ENCODE assay signal across 12 mouse cellular contexts in genomic region chr1:87217938-87218337, GRCm38 (mm10). TPM values are rescaled to one million over a fixed set of nuclear protein-coding genes. Genes with fewer than 3 reads are reported as not detected.
A peak's percentile ranks its signal among the peaks of the same experiment; 100 is the strongest.
DNase-seq lines count a peak whose midpoint lies in the region; ATAC-seq and TF ChIP-seq lines count a peak whose summit lies in the region.
"Had no signal": no experiment of that assay in that cellular context is flagged by ENCODE, and none has a peak within 500 bp of the region (broad histone marks: within the 10 kb centered on the region; RNA-seq: fewer than 3 reads in every experiment).

No protein-coding gene starts in this region.

- ATAC-seq in kidney, embryonic 14.5 days (ENCODE audit: low FRiP score, low TSS enrichment), result no peak
- no peak for ATAC-seq in kidney, embryonic 16.5 days (ENCODE audit: low FRiP score, low TSS enrichment)
- no peak for ATAC-seq in erythroblast, adult 5-6 weeks (replicated peaks; ENCODE audit: low FRiP score, poor library complexity, severe bottlenecking)

- no peak overlapping the region for H3K9ac ChIP-seq in kidney, embryonic 14.5 days (ENCODE audit: low read depth, low read length)
- H3K9ac ChIP-seq in ES-E14 (ENCODE audit: insufficient read depth, low read depth, low read length, poor library complexity, severe bottlenecking), result peak overlapping the region; percentile 19; the same call in 1 of the 2 replicates
- H3K9ac ChIP-seq in kidney, embryonic 16.5 days (replicated peaks; ENCODE audit: low read length), result no peak overlapping the region
- H3K9ac ChIP-seq: hindbrain, embryonic 15.5 days; limb, embryonic 15.5 days; neural tube, embryonic 13.5 days had no signal

- no peak overlapping the region for H3K4me3 ChIP-seq in kidney, embryonic 14.5 days (ENCODE audit: low read length)
- H3K4me3 ChIP-seq in ES-E14 (ENCODE audit: insufficient read depth in 1 of 2, low read depth in 1 of 2, low read length in 2 of 2, poor library complexity in 1 of 2, severe bottlenecking in 1 of 2), result 0 out of 4 replicates have a peak overlapping the region, but pooled peaks have one; percentile 4 to 9
- no peak overlapping the region for H3K4me3 ChIP-seq in kidney, embryonic 16.5 days (ENCODE audit: low read length)
- H3K4me3 ChIP-seq: hindbrain, embryonic 15.5 days; limb, embryonic 15.5 days; neural tube, embryonic 13.5 days had no signal

- H3K9me3 ChIP-seq in kidney, embryonic 14.5 days (ENCODE audit: control insufficient read depth, low read length), result no peaks in the 10 kb centered on the region
- no peaks in the 10 kb centered on the region for H3K9me3 ChIP-seq in ES-E14 (ENCODE audit: control insufficient read depth, insufficient read depth, low read depth, low read length)
- H3K9me3 ChIP-seq in kidney, embryonic 16.5 days (ENCODE audit: low read length), result no peaks in the 10 kb centered on the region
- H3K9me3 ChIP-seq: hindbrain, embryonic 15.5 days; limb, embryonic 15.5 days; neural tube, embryonic 13.5 days had no signal

- H3K27ac ChIP-seq in kidney, embryonic 14.5 days (ENCODE audit: low read depth, low read length), result no peak overlapping the region
- peak overlapping the region; percentile 47; the same call in 1 of the 2 replicates for H3K27ac ChIP-seq in ES-E14 (ENCODE audit: insufficient read depth, low read depth, low read length, poor library complexity, severe bottlenecking)
- H3K27ac ChIP-seq in kidney, embryonic 16.5 days (ENCODE audit: low read length), result peak overlapping the region; percentile 27; the same call in 1 of the 2 replicates
- H3K27ac ChIP-seq: hindbrain, embryonic 15.5 days; limb, embryonic 15.5 days; neural tube, embryonic 13.5 days had no signal

- no peak overlapping the region for H3K4me2 ChIP-seq in kidney, embryonic 14.5 days (replicated peaks; ENCODE audit: low read depth, low read length)
- no peak overlapping the region for H3K4me2 ChIP-seq in kidney, embryonic 16.5 days (replicated peaks; ENCODE audit: low read depth, low read length)
- H3K4me2 ChIP-seq: hindbrain, embryonic 15.5 days; limb, embryonic 15.5 days; neural tube, embryonic 13.5 days had no signal

- H3K36me3 ChIP-seq in kidney, embryonic 14.5 days (ENCODE audit: control insufficient read depth, insufficient read depth, low read length), result peaks cover 45% of the 10 kb centered on the region
- H3K36me3 ChIP-seq in ES-E14 (ENCODE audit: control insufficient read depth, insufficient read depth, low read length, poor library complexity, severe bottlenecking), result peaks cover 27% of the 10 kb centered on the region
- peaks cover 37% of the 10 kb centered on the region for H3K36me3 ChIP-seq in kidney, embryonic 16.5 days (ENCODE audit: insufficient read depth, low read length)

- H3K27me3 ChIP-seq in kidney, embryonic 14.5 days (ENCODE audit: control insufficient read depth, insufficient read depth, low read length), result no peaks in the 10 kb centered on the region
- H3K27me3 ChIP-seq in kidney, embryonic 16.5 days (ENCODE audit: insufficient read depth, low read length), result no peaks in the 10 kb centered on the region
- H3K27me3 ChIP-seq: hindbrain, embryonic 15.5 days; limb, embryonic 15.5 days; neural tube, embryonic 13.5 days had no signal

- DNase-seq in kidney, adult 11 months, result peak; percentile 61
- DNase-seq in A20 (ENCODE audit: low read depth, low spot score) (peak; percentile 32), ES-E14 (ENCODE audit: low read depth, low spot score) (no peak)
- DNase-seq in adrenal gland, postnatal 25 days, result no peak
- DNase-seq in ovary, postnatal 36 days (ENCODE audit: low spot score), result no peak

- WGBS in kidney, embryonic 14.5 days, result 72% methylated on average over 3 of the region's 3 CpGs
- WGBS in kidney, embryonic 16.5 days, result 58% methylated on average over 3 of the region's 3 CpGs

- in situ Hi-C loops in ES-E14 (cut with MboI; ENCODE audit: low sequenced_read_pairs in 2 of 2, unreplicated experiment in 2 of 2), result no loop called here

- peaks cover 18% of the 10 kb centered on the region for H3K4me1 ChIP-seq in kidney, embryonic 14.5 days (ENCODE audit: control insufficient read depth, insufficient read depth, low read length)
- H3K4me1 ChIP-seq in ES-E14 (ENCODE audit: control insufficient read depth in 2 of 2, insufficient read depth in 2 of 2, low read length in 2 of 2, poor library complexity in 1 of 2), result peaks cover 7 to 10% of the 10 kb centered on the region in 2 experiments; a peak in 3 of 4 replicates
- H3K4me1 ChIP-seq in kidney, embryonic 16.5 days (ENCODE audit: insufficient read depth, low read length), result peaks cover 31% of the 10 kb centered on the region

TF ChIP-seq in ES-E14, 5 proteins besides CTCF, POLR2A, EP300 and RAD21:
- peak; percentile 78 for TF ChIP-seq MAFK (IDR thresholded peaks at IDR 0.05; ENCODE audit: insufficient read depth, low read depth, low read length)
- TF ChIP-seq HCFC1 (IDR thresholded peaks at IDR 0.05; ENCODE audit: borderline replicate concordance, insufficient read depth, low read length), result no peak
TF ChIP-seq in ES-E14: peak in this region for 1.

RNA-seq across cellular contexts. Expression of gene Eif4e2, which starts 4.2 kb away (rescaled TPM):
- polyA plus RNA-seq in kidney, embryonic 14.5 days (2014; fragmentation: Nextera tagmentation; extraction: Ambion mirVana), result 122 and 150 TPM in 2 replicates
- 165 and 221 TPM in 2 replicates for total RNA-seq in ES-E14 (2012; rRNA removed)
- 157 and 160 TPM in 2 replicates for polyA plus RNA-seq in kidney, embryonic 16.5 days (2015; fragmentation: Nextera tagmentation; extraction: Ambion mirVana)
- 16.7 and 21.9 TPM in 2 replicates for total RNA-seq in erythroblast, adult 5-6 weeks (2015; ENCODE audit: low replicate concordance)
- total RNA-seq in erythroblast, adult 5-6 weeks (2017; ENCODE audit: low replicate concordance), result 33.1 and 38.9 TPM in 2 replicates
- 89.9 and 96.0 TPM in 2 replicates for total RNA-seq in adrenal gland, postnatal 25 days (2021)

RNA-seq across cellular contexts. Expression of gene Chrng, which starts 13.5 kb away (rescaled TPM):
- 0.30 and 0.34 TPM in 2 replicates for polyA plus RNA-seq in kidney, embryonic 14.5 days (2014; fragmentation: Nextera tagmentation; extraction: Ambion mirVana)
- total RNA-seq in ES-E14 (2012; rRNA removed), result 0.13 and 0.16 TPM in 2 replicates
- polyA plus RNA-seq in kidney, embryonic 16.5 days (2015; fragmentation: Nextera tagmentation; extraction: Ambion mirVana), result 0.68 and 0.85 TPM in 2 replicates
- not detected in 2 replicates for total RNA-seq in erythroblast, adult 5-6 weeks (2015; ENCODE audit: low replicate concordance)
- total RNA-seq in erythroblast, adult 5-6 weeks (2017; ENCODE audit: low replicate concordance), result not detected in 2 replicates
- total RNA-seq in adrenal gland, postnatal 25 days (2021), result not detected in 2 replicates
- polyA plus RNA-seq: stomach, embryonic 14.5 days had no signal

RNA-seq across cellular contexts. Expression of gene Chrnd, which starts 27.5 kb away (rescaled TPM):
- polyA plus RNA-seq in kidney, embryonic 14.5 days (2014; fragmentation: Nextera tagmentation; extraction: Ambion mirVana), result 0.13 and 0.62 TPM in 2 replicates
- total RNA-seq in ES-E14 (2012; rRNA removed), result 0.13 TPM in 1 of 2 replicates, not detected in the other
- polyA plus RNA-seq in kidney, embryonic 16.5 days (2015; fragmentation: Nextera tagmentation; extraction: Ambion mirVana), result 0.81 and 1.1 TPM in 2 replicates
- total RNA-seq in erythroblast, adult 5-6 weeks (2015; ENCODE audit: low replicate concordance), result not detected in 2 replicates
- not detected in 2 replicates for total RNA-seq in erythroblast, adult 5-6 weeks (2017; ENCODE audit: low replicate concordance)
- not detected in 2 replicates for total RNA-seq in adrenal gland, postnatal 25 days (2021)
- polyA plus RNA-seq: hindbrain, embryonic 15.5 days; stomach, embryonic 14.5 days had no signal

RNA-seq across cellular contexts. Expression of gene Prss56, which starts 34.8 kb away (rescaled TPM):
- not detected in 2 replicates for polyA plus RNA-seq in kidney, embryonic 14.5 days (2014; fragmentation: Nextera tagmentation; extraction: Ambion mirVana)
- 0.36 and 0.37 TPM in 2 replicates for total RNA-seq in ES-E14 (2012; rRNA removed)
- polyA plus RNA-seq in kidney, embryonic 16.5 days (2015; fragmentation: Nextera tagmentation; extraction: Ambion mirVana), result 0.08 TPM in 1 of 2 replicates, not detected in the other
- total RNA-seq in erythroblast, adult 5-6 weeks (2015; ENCODE audit: low replicate concordance), result not detected in 2 replicates
- not detected in 2 replicates for total RNA-seq in erythroblast, adult 5-6 weeks (2017; ENCODE audit: low replicate concordance)
- total RNA-seq in adrenal gland, postnatal 25 days (2021), result not detected in 2 replicates

RNA-seq across cellular contexts. Expression of gene Efhd1, which starts 46.2 kb away (rescaled TPM):
- polyA plus RNA-seq in kidney, embryonic 14.5 days (2014; fragmentation: Nextera tagmentation; extraction: Ambion mirVana), result 2.6 and 3.6 TPM in 2 replicates
- total RNA-seq in ES-E14 (2012; rRNA removed), result 1.3 and 1.8 TPM in 2 replicates
- polyA plus RNA-seq in kidney, embryonic 16.5 days (2015; fragmentation: Nextera tagmentation; extraction: Ambion mirVana), result 7.3 and 8.5 TPM in 2 replicates
- total RNA-seq in erythroblast, adult 5-6 weeks (2015; ENCODE audit: low replicate concordance), result not detected in 2 replicates
- total RNA-seq in erythroblast, adult 5-6 weeks (2017; ENCODE audit: low replicate concordance), result not detected in 2 replicates
- 310 and 340 TPM in 2 replicates for total RNA-seq in adrenal gland, postnatal 25 days (2021)

Comparison
In these comparisons a context has a peak if more than half of its experiments do, and no peak if none do; other contexts are left out.
1. DNase-seq: peak in kidney, adult 11 months (single experiment) and A20 (single experiment); none in ES-E14 (single experiment), adrenal gland, postnatal 25 days (single experiment) and ovary, postnatal 36 days (single experiment).
2. H3K4me3 ChIP-seq: peak in ES-E14 (2 of 2); none in kidney, embryonic 14.5 days (single experiment) and kidney, embryonic 16.5 days (single experiment).